Mouse (Mus musculus): Measurements from ENCODE around the gene Acat2.
"Not testable (repeated sequence)": the region's sequence is repeated elsewhere in the genome, so short reads cannot be mapped to it uniquely, and the experiment has no call there.

GRCm38 (mm10) chr17:13002243-13002642, 41.7 kb upstream of the Acat2 start:
- not testable (repeated sequence) for TF ChIP-seq CTCF (IDR thresholded peaks at IDR 0.05; ENCODE audit: insufficient read depth, low read length); POLR2A (IDR thresholded peaks at IDR 0.05; ENCODE audit: borderline replicate concordance, extremely low read depth, low read depth, low read length)
